Mouse (Mus musculus): ENCODE measurements at regions not wholly inside any gene's neighbourhood (a gene's known extent, or its start where the extent isn't known, plus 50 kb on each side); places are given as distances from the start of the nearest gene placed in this dataset.

DNA sequence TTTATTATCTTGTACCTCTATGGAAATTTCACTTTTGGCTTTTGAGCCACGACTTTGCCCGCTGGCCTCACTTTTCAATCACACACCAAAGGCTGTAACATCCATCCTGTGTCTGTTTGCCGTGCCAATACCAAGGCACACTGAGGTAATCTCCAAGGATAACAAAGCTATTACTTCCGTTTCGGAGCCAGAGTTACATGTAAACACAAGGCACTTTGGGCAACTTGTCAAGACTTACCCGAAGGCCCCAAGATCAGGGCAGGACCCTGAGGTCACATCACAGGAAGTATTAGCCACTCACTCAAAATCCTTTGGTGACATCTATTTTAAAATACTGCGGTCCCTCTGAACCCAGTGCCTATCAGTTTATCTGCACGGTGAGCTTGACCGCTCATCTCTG lies 241.3 kb downstream of the Skap2 start:
- no peak for TF ChIP-seq CTCF (IDR thresholded peaks at IDR 0.05; ENCODE audit: low read depth, low read length)
- no peak for TF ChIP-seq POLR2A (IDR thresholded peaks at IDR 0.05; ENCODE audit: borderline replicate concordance, low read depth, low read length)

Data from bone marrow macrophage, adult 2 months (primary cell).